ENCODE assay signal across 10 mouse cellular contexts in genomic region chr19:47412566-47413248, GRCm38 (mm10). TPM values are rescaled to one million over a fixed set of nuclear protein-coding genes. Genes with fewer than 3 reads are reported as not detected.
A peak's percentile ranks its signal among the peaks of the same experiment; 100 is the strongest.
DNase-seq lines count a peak whose midpoint lies in the region; ATAC-seq lines count a peak whose summit lies in the region.
"Had no signal": no experiment of that assay in that cellular context is flagged by ENCODE, and none has a peak within 500 bp of the region (broad histone marks: within the 10 kb centered on the region; RNA-seq: fewer than 3 reads in every experiment).

No protein-coding gene starts in this region.

- peaks cover 7% of the 10 kb centered on the region for H3K4me1 ChIP-seq in liver, embryonic 16.5 days (ENCODE audit: control insufficient read depth, low read depth, low read length)
- H3K4me1 ChIP-seq in forebrain, embryonic 14.5 days (ENCODE audit: control insufficient read depth, insufficient read depth, low read length): no peaks in the 10 kb centered on the region; the same call in 1 of the 2 replicates

- peak; percentile 92 for DNase-seq in heart, adult 11 months
- DNase-seq in heart, postnatal 36 days: no peak
- peak; percentile 59 to 68 for DNase-seq in spleen, postnatal 36 days (ENCODE audit: low spot score in 2 of 2)
- no peak for DNase-seq in spleen, adult 12 weeks (ENCODE audit: low spot score)
- DNase-seq in thymus, postnatal 4 days: peak; percentile 73
- DNase-seq in adipocyte (ENCODE audit: low spot score): no peak
- no peak for DNase-seq in forebrain, embryonic 14.5 days (ENCODE audit: low spot score)
- DNase-seq: embryo, embryonic 11 days had no signal

- H3K4me3 ChIP-seq in liver, embryonic 16.5 days (ENCODE audit: low read depth, low read length): no peak overlapping the region
- H3K4me3 ChIP-seq in forebrain, embryonic 14.5 days (ENCODE audit: low read depth, low read length): no peak overlapping the region
- H3K4me3 ChIP-seq: myocyte had no signal

- WGBS in liver, embryonic 16.5 days (ENCODE audit: insufficient replicate concordance): 53% methylated on average over 11 of the region's 11 CpGs
- WGBS in forebrain, embryonic 14.5 days: 78% methylated on average over 11 of the region's 11 CpGs

- peak; percentile 35; the same call in 1 of the 2 replicates for ATAC-seq in liver, embryonic 16.5 days (ENCODE audit: low read depth)
- no peak for ATAC-seq in forebrain, embryonic 14.5 days

- no peak overlapping the region for H3K27ac ChIP-seq in liver, embryonic 16.5 days (ENCODE audit: low read length)
- no peak overlapping the region for H3K27ac ChIP-seq in forebrain, embryonic 14.5 days (ENCODE audit: low read depth, low read length)

- H3K27me3 ChIP-seq in liver, embryonic 16.5 days (ENCODE audit: control insufficient read depth, insufficient read depth, low read depth, low read length): no peaks in the 10 kb centered on the region
- H3K27me3 ChIP-seq in forebrain, embryonic 14.5 days (replicated peaks; ENCODE audit: control insufficient read depth, insufficient read depth, low read length): no peaks in the 10 kb centered on the region

- no peaks in the 10 kb centered on the region for H3K36me3 ChIP-seq in liver, embryonic 16.5 days (ENCODE audit: control insufficient read depth, insufficient read depth)
- H3K36me3 ChIP-seq in forebrain, embryonic 14.5 days (ENCODE audit: control insufficient read depth, insufficient read depth, low read length): no peaks in the 10 kb centered on the region

- no peak overlapping the region for H3K4me2 ChIP-seq in liver, embryonic 16.5 days (ENCODE audit: low read depth, low read length)
- no peak overlapping the region for H3K4me2 ChIP-seq in forebrain, embryonic 14.5 days (ENCODE audit: low read length)

- no peak overlapping the region for H3K9ac ChIP-seq in liver, embryonic 16.5 days (ENCODE audit: low read depth, low read length)
- H3K9ac ChIP-seq in forebrain, embryonic 14.5 days (ENCODE audit: low read length): no peak overlapping the region

- intact Hi-C loops in heart, postnatal 36 days (cut with DNase I): no loop called here

- no peaks in the 10 kb centered on the region for H3K9me3 ChIP-seq in liver, embryonic 16.5 days (replicated peaks; ENCODE audit: control insufficient read depth, low read length)
- no peaks in the 10 kb centered on the region for H3K9me3 ChIP-seq in forebrain, embryonic 14.5 days (replicated peaks; ENCODE audit: control insufficient read depth, low read length)

RNA-seq across cellular contexts. Expression of gene Sh3pxd2a, which starts 51.5 kb away (rescaled TPM):
- total RNA-seq in heart, postnatal 36 days (2021): 10 to 100 TPM; 47.7 to 59.2 TPM
- 0.64 and 0.65 TPM in 2 replicates for polyA plus RNA-seq in liver, embryonic 16.5 days (2015; fragmentation: Nextera tagmentation; extraction: Ambion mirVana)
- 3.0 and 3.4 TPM in 2 replicates for polyA plus RNA-seq in forebrain, embryonic 14.5 days (2014; fragmentation: Nextera tagmentation; extraction: Ambion mirVana)

Comparison
In these comparisons a context has a peak if more than half of its experiments do, and no peak if none do; other contexts are left out.
1. DNase-seq: peak in heart, adult 11 months (single experiment), spleen, postnatal 36 days (2 of 2) and thymus, postnatal 4 days (single experiment); none in heart, postnatal 36 days (0 of 2), spleen, adult 12 weeks (single experiment), adipocyte (single experiment) and forebrain, embryonic 14.5 days (single experiment).